Mouse (Mus musculus): ENCODE measurements at regions not wholly inside any gene's neighbourhood (a gene's known extent, or its start where the extent isn't known, plus 50 kb on each side); places are given as distances from the start of the nearest gene placed in this dataset.
"Not testable (repeated sequence)": the region's sequence is repeated elsewhere in the genome, so short reads cannot be mapped to it uniquely, and the experiment has no call there.

DNA sequence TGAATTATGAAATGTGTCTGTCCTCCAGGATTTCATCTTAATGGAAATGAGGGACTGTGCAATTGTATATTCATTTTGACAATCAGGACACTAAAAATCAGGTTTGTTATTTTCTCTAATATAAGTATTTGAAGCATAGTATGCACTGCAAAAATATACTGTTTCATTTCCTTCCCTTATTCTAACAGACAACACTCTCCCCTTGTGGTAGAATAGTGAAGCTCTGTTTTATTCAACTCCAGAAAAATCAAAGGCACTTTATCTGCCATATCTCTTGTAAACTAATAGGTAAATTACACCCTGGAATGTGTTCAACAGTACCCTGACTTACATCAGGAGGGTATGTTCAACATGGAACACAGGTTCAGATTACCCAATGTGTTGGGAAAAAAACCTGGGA lies 137.7 kb upstream of the Zfp960 start:
- DNase-seq (ENCODE audit: low read depth), result no peak

DNA sequence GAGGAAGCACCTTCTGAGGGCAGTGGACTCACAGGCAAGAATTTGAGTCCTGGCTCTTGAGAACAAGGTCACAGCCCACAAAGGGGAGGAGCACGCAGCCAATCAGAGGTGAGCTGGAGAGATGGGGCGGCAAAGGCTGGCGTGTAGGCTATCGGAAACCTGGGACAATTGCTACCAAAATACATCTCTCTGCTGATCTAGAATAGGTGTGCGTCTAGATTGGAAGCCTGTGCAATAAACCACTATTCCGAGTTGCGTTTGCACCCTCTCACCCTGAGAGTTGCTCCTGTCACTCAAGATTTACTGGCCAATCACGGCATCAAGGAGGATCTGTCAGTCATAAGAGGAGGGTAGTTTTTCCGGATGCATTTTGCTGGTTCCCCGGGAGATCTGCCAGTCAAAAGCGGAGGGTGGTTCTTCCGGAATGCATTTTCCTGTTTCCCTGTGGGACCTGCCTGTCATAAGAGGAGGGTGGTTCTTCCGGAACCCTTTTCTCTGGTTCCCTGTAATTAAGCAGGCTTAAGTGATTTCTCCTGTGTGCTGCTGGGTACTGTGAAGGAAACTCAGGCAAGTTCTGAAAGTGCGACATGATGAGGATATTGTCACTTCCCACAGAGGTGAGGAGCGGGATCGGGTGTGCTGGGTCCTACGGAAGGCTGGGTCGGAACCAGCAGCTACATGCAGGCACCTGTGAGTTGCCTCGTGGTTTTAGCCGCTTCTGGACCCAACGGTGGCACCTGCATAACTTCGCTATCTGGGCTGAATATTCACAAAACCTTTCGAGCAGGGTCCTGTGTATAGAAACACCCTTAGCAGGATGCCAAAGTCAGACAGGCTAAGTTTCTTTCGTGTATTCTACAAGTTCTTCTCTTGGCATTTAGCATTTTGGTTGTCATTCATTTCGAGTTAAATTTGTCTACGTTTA lies 112.6 kb upstream of the Zfp960 start:
- peak; percentile 76 for DNase-seq (ENCODE audit: low read depth)

DNA sequence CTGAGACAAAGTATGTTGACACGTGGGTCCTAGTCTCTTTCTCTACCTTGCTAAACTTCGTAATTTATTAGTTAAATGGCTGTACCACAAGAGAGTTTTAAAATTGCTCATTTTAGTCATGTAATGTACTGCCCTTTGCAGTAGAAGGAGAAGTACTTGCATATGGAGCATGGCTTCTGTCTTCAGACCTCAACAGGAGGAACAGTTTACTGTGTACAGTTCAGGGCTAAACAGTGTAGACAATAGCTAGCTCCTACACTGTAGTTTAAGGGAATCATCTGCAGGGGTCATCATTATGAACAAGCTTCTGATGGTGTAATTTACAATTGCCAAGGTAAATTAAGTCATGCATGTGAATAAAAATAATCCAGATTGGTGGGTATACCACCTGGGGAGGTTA lies 111.8 kb upstream of the Zfp960 start:
- not testable (repeated sequence) for DNase-seq (ENCODE audit: low read depth)

DNA sequence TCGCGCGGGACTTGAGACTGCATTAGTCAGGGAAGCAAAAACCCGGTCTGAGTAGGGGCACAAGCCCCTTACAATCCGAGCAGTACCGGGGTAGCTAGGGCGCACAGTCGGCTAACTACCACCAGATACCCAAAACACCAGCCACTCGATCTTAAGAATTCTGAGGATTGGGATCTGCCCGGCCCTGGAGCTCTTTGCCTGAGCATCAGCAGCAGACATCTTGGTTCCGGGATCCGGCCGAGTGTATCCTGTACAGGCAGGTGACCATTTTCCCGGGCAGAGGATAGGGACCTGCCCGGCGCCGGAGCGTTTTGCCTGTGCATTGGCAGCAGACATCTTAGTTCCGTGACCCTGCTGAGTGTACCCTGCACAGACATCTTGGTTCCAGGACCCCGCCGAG lies 66.7 kb upstream of the Zfp960 start:
- DNase-seq (ENCODE audit: low read depth), result not testable (repeated sequence)

DNA sequence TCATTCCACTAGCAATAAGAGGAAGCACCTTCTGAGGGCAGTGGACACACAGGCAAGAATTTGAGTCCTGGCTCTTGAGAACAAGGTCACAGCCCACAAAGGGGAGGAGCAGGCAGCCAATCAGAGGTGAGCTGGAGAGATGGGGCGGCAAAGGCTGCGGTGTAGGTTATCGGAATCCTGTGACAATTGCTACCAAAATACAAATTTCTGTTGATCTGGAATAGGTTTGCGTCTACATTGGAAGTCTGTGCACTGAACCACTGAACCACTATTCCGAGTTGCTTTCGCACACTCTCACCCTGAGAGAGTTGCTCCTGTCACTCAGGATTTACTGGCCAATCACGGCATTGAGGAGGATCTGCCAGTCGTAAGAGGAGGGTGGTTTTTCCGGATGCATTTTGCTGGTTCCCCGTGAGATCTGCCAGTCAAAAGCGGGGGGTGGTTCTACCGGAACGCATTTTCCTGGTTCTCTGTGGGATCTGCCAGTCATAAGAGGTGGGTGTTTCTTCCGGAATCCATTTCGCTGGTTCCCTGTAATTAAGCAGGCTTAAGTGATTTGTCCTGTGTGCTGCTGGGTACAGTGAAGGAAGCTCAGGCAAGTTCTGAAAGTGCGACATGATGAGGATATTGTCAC lies 59.2 kb upstream of the Zfp960 start:
- DNase-seq (ENCODE audit: low read depth), result peak; percentile 67

DNA sequence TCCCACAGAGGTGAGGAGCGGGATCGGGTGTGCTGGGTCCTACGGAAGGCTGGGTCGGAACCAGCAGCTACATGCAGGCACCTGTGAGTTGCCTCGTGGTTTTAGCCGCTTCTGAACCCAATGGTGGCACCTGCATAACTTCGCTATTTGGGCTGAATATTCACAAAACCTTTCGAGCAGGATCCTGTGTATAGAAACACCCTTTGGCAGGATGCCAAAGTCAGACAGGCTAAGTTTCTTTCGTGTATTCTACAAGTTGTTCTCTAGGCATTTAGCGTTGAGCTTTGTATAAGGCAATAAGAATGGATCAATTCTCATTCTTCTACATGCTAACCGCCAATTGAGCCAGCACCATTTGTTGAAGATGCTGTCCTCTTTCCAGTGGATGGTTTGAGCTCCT lies 58.6 kb upstream of the Zfp960 start:
- DNase-seq (ENCODE audit: low read depth), result peak; percentile 9
